Mouse (Mus musculus) MEL (cell line): ENCODE data around the gene Stc2.

Experiments used
- CTCF ChIP-seq, 3 experiments: IDR thresholded peaks in 2 of 3; conservative IDR thresholded peaks in 1 of 3; 2 replicates each; pipeline ENCODE4 v1.5.1; 2011 to 2012; ENCODE audit warnings: low read length in 3 of 3, low read depth in 2 of 3, mild to moderate bottlenecking in 2 of 3, improper control_type of control experiment in 1 of 3, inconsistent platforms in 1 of 3, mixed read lengths in 1 of 3, moderate library complexity in 1 of 3; ENCODE audit not compliant: control insufficient read depth in 1 of 3, insufficient read depth in 1 of 3, poor library complexity in 1 of 3, severe bottlenecking in 1 of 3
- MAFK ChIP-seq: IDR thresholded peaks from 2 replicates; pipeline ENCODE4 v1.6.1; 2011; ENCODE audit warnings: low read depth, mild to moderate bottlenecking, low read length, improper control_type of control experiment, borderline replicate concordance
- MAX ChIP-seq: IDR thresholded peaks from 2 replicates; pipeline ENCODE4 v1.6.1; 2011; ENCODE audit warnings: low read length, improper control_type of control experiment
- USF1 ChIP-seq: IDR thresholded peaks from 2 replicates; pipeline ENCODE4 v1.6.1; 2014; ENCODE audit warnings: low read depth, mild to moderate bottlenecking, inconsistent platforms, low read length, improper control_type of control experiment, moderate library complexity

DNA sequence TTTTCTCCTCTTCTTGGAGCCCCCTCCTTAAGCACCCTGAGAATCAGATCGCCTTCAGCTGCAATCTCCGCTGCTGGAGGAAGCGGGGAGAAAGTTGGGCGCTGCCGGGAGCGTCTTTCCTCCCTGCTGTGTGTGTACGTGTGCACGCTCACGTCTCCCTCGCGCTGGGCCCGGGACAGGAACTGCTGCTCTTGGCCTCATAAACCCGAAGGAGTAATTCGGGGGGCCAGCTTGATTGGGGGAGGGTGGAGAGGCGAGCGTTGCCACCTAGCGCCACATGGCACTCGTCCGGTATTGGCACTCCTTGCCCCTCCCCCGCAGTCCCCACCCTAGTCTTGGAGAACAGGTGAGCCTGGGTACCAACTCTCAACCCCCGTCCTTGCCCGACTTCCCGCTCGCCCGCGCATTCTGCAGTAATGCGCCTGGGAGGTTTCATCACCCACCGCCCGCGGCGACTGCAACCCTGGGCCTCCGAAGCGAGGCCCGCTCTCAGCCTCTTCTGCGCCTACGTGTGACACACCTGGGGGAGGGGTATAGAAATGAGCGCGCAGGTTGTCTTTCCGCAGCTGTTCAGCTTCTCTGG, 1.5 kb upstream of the Stc2 start:
- peak; percentile 74 for TF ChIP-seq MAX
- no peak; a peak in 1 of 6 replicates for TF ChIP-seq CTCF (IDR thresholded peaks at IDR 0.05 in 2 of 3, conservative IDR thresholded peaks at IDR 0.05 in 1 of 3; ENCODE audit: control insufficient read depth in 1 of 3, insufficient read depth in 1 of 3, low read depth in 2 of 3, low read length in 3 of 3, poor library complexity in 1 of 3, severe bottlenecking in 1 of 3)
- no peak for TF ChIP-seq USF1
- TF ChIP-seq MAFK: no peak
